Mouse (Mus musculus): ENCODE data around the gene Ifit2. TPM values are rescaled to one million over a fixed set of nuclear protein-coding genes. Genes with fewer than 3 reads are reported as not detected.

Ifit2 gene
- total RNA-seq, 1 experiment from 2014 or later, result 27.8 TPM

Other genes starting within 250 kb of the Ifit2 start
- gene Ch25h, start 75.5 kb upstream of the Ifit2 start, total RNA-seq (2017), result not detected in 2 replicates
- 36.2 and 41.1 TPM in 2 replicates for gene Lipa, start 23.2 kb upstream of the Ifit2 start, total RNA-seq (2017)
- 102 and 104 TPM in 2 replicates for gene Ifit3, start 32.8 kb downstream of the Ifit2 start, total RNA-seq (2017)
- gene Ifit1bl1, start 51.3 kb downstream of the Ifit2 start, total RNA-seq (2017), result 40.4 and 41.9 TPM in 2 replicates
- gene Ifit3b, start 57.3 kb downstream of the Ifit2 start, total RNA-seq (2017), result 46.0 and 50.7 TPM in 2 replicates
- gene Ifit1bl2, start 90.0 kb downstream of the Ifit2 start, total RNA-seq (2017), result 24.3 and 27.7 TPM in 2 replicates
- 36.0 and 37.7 TPM in 2 replicates for gene Ifit1, start 90.2 kb downstream of the Ifit2 start, total RNA-seq (2017)
- gene Slc16a12, start 196.6 kb downstream of the Ifit2 start, total RNA-seq (2017), result 0.61 TPM in 1 of 2 replicates, not detected in the other

Measured in neutrophil, adult 5-6 weeks (primary cell).